In genomic region chr13:17216524-17216923, GRCm38 (mm10) we compare ENCODE assay signal across 16 mouse cellular contexts.
A peak's percentile ranks its signal among the peaks of the same experiment; 100 is the strongest.
DNase-seq lines count a peak whose midpoint lies in the region; ATAC-seq and TF ChIP-seq lines count a peak whose summit lies in the region.
"Had no signal": no experiment of that assay in that cellular context is flagged by ENCODE, and none has a peak within 500 bp of the region (broad histone marks: within the 10 kb centered on the region; RNA-seq: fewer than 3 reads in every experiment).

No protein-coding gene starts in this region.

- peak; percentile 3 for DNase-seq in adrenal gland, postnatal 25 days
- no peak for DNase-seq in adrenal gland, adult 2 months
- DNase-seq in kidney, adult 2 months = peak; percentile 7
- DNase-seq in brain, adult 2 months (ENCODE audit: low read depth, low spot score) = peak; percentile 48
- peak; percentile 77 to 79 for DNase-seq in cerebellum, postnatal 14 days
- DNase-seq in heart, postnatal 4 days = no peak
- DNase-seq in urinary bladder, adult 18-20 months (ENCODE audit: low spot score in 2 of 2) = no peak
- DNase-seq: liver, embryonic 13.5 days; retina, postnatal 1 day; thymus, postnatal 4 days had no signal

- H3K4me1 ChIP-seq in kidney, adult 2 months (ENCODE audit: control insufficient read depth, insufficient read depth, low read length) = no peaks in the 10 kb centered on the region
- H3K4me1 ChIP-seq in kidney, embryonic 16.5 days (ENCODE audit: insufficient read depth, low read length) = no peaks in the 10 kb centered on the region
- H3K4me1 ChIP-seq: forebrain, embryonic 12.5 days; heart, embryonic 12.5 days; liver, embryonic 13.5 days; lung, embryonic 15.5 days; midbrain, embryonic 12.5 days had no signal

- no peak for TF ChIP-seq POLR2A in kidney, adult 2 months (IDR thresholded peaks at IDR 0.05; ENCODE audit: low read depth, low read length)

- no peak overlapping the region for H3K27ac ChIP-seq in kidney, adult 2 months (ENCODE audit: insufficient read depth, low read depth, low read length)
- no peak overlapping the region for H3K27ac ChIP-seq in kidney, embryonic 16.5 days (ENCODE audit: low read length)
- H3K27ac ChIP-seq: forebrain, embryonic 12.5 days; liver, embryonic 13.5 days; lung, embryonic 15.5 days; macrophage; midbrain, embryonic 12.5 days had no signal

- H3K27me3 ChIP-seq in kidney, adult 2 months (replicated peaks; ENCODE audit: control insufficient read depth, insufficient read depth, low read length) = no peaks in the 10 kb centered on the region
- H3K27me3 ChIP-seq in kidney, embryonic 16.5 days (ENCODE audit: insufficient read depth, low read length) = no peaks in the 10 kb centered on the region
- H3K27me3 ChIP-seq: forebrain, embryonic 12.5 days; heart, embryonic 12.5 days; liver, embryonic 13.5 days; lung, embryonic 15.5 days; midbrain, embryonic 12.5 days had no signal

- H3K9me3 ChIP-seq in kidney, embryonic 16.5 days (ENCODE audit: low read length) = no peaks in the 10 kb centered on the region
- H3K9me3 ChIP-seq: forebrain, embryonic 12.5 days; heart, embryonic 12.5 days; liver, embryonic 13.5 days; lung, embryonic 15.5 days; midbrain, embryonic 12.5 days had no signal

- H3K9ac ChIP-seq in kidney, embryonic 16.5 days (replicated peaks; ENCODE audit: low read length) = no peak overlapping the region
- H3K9ac ChIP-seq: forebrain, embryonic 12.5 days; heart, embryonic 12.5 days; liver, embryonic 13.5 days; lung, embryonic 15.5 days; midbrain, embryonic 12.5 days had no signal

- 15% methylated on average over 3 of the region's 3 CpGs for WGBS in kidney, adult 2 months
- WGBS in kidney, embryonic 16.5 days = 24% methylated on average over 3 of the region's 3 CpGs

- no peak for TF ChIP-seq CTCF in kidney, adult 2 months (conservative IDR thresholded peaks at IDR 0.05; ENCODE audit: insufficient read depth, insufficient read length, low read depth, low read length)

- H3K36me3 ChIP-seq in kidney, adult 2 months (ENCODE audit: control insufficient read depth, insufficient read depth, low read length) = no peaks in the 10 kb centered on the region
- no peaks in the 10 kb centered on the region for H3K36me3 ChIP-seq in kidney, embryonic 16.5 days (ENCODE audit: insufficient read depth, low read length)
- H3K36me3 ChIP-seq: forebrain, embryonic 12.5 days; heart, embryonic 12.5 days; liver, embryonic 13.5 days; lung, embryonic 15.5 days; midbrain, embryonic 12.5 days had no signal

- no peak overlapping the region for H3K4me3 ChIP-seq in kidney, adult 2 months (ENCODE audit: insufficient read depth, low read depth, low read length)
- H3K4me3 ChIP-seq in kidney, embryonic 16.5 days (ENCODE audit: low read length) = no peak overlapping the region
- H3K4me3 ChIP-seq: forebrain, embryonic 12.5 days; heart, embryonic 12.5 days; liver, embryonic 13.5 days; lung, embryonic 15.5 days; midbrain, embryonic 12.5 days had no signal

- no peak for ATAC-seq in kidney, embryonic 16.5 days (ENCODE audit: low FRiP score, low TSS enrichment)

- H3K4me2 ChIP-seq in kidney, embryonic 16.5 days (replicated peaks; ENCODE audit: low read depth, low read length) = no peak overlapping the region
- H3K4me2 ChIP-seq: forebrain, embryonic 12.5 days; heart, embryonic 12.5 days; liver, embryonic 13.5 days; lung, embryonic 15.5 days; midbrain, embryonic 12.5 days had no signal

Comparison
In these comparisons a context has a peak if more than half of its experiments do, and no peak if none do; other contexts are left out.
1. DNase-seq: peak in adrenal gland, postnatal 25 days (single experiment), kidney, adult 2 months (single experiment), brain, adult 2 months (single experiment) and cerebellum, postnatal 14 days (2 of 2); none in adrenal gland, adult 2 months (single experiment), heart, postnatal 4 days (single experiment) and urinary bladder, adult 18-20 months (0 of 2).